Mouse (Mus musculus): ENCODE measurements around the gene Cmss1. TPM values are rescaled to one million over a fixed set of nuclear protein-coding genes. Genes with fewer than 3 reads are reported as not detected.

Gene Cmss1
- polyA plus RNA-seq, 1 experiment = 2.6 TPM

DNA sequence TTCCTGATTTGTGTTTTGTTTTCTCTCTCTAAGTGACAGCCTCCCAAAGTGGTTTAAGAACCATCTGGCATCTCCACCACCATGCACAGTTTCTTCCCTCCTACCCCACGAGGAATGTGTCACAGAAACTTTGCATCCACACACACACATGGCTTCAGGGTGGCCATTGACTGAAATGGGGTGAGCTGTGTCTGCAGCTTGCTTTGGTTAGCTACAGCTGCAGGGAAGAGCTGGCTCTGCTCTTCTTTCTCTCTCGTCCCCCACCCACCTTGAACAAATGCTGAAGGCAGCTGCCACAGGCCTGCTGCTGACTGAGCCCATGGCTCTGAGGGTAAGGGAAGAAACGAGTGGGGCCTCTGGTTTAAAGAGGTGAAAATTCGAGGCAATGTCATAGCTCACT is 193.9 kb downstream of the Cmss1 start:
- H3K4me1 ChIP-seq (ENCODE audit: control insufficient read depth, insufficient read depth, insufficient read length, low read length) = no peaks in the 10 kb centered on the region
- H3K27me3 ChIP-seq (ENCODE audit: control insufficient read depth, insufficient read depth, low read length) = no peaks in the 10 kb centered on the region
- TF ChIP-seq POLR2A (IDR thresholded peaks at IDR 0.05; ENCODE audit: low read depth, low read length) = no peak
- TF ChIP-seq CTCF (IDR thresholded peaks at IDR 0.05; ENCODE audit: extremely low read depth, insufficient read length, insufficient replicate concordance, low read depth, low read length) = no peak
- no peaks in the 10 kb centered on the region for H3K36me3 ChIP-seq (ENCODE audit: control insufficient read depth, insufficient read depth, low read length)
- WGBS = 66% methylated on average over 4 of the region's 4 CpGs
- no peak overlapping the region for H3K4me3 ChIP-seq (ENCODE audit: low read depth, low read length)
- no peak overlapping the region for H3K27ac ChIP-seq (ENCODE audit: insufficient read depth, low read depth, low read length)

DNA sequence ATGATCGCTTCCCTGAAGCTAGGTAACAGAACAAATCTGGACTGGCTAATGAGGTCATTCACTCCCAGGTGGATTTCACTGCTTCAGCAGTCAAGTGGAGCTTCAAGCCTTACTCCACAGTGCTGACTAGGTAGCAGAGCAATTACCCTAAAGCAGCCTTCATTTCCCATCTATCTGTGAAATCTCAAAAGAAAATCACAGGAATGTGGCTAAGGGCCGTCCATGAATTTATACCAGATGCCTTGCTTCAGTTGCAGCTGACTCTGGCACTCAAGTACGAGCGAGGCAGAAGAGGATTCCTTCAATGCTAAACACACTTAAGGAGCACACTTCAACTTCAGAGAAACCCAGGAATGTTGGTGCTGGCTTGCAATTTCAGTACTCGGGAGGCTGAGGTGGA is 202.8 kb downstream of the Cmss1 start:
- Histone ChIP-seq H3K27me3 (ENCODE audit: control insufficient read depth, insufficient read depth, low read length) (no peaks in the 10 kb centered on the region), H3K4me3 (ENCODE audit: low read depth, low read length) (no peak overlapping the region), H3K27ac (ENCODE audit: insufficient read depth, low read depth, low read length) (no peak overlapping the region), H3K36me3 (ENCODE audit: control insufficient read depth, insufficient read depth, low read length) (no peaks in the 10 kb centered on the region), H3K4me1 (ENCODE audit: control insufficient read depth, insufficient read depth, insufficient read length, low read length) (no peaks in the 10 kb centered on the region)
- WGBS = 78% methylated on average over 5 of the region's 5 CpGs
- TF ChIP-seq POLR2A (IDR thresholded peaks at IDR 0.05; ENCODE audit: low read depth, low read length) = no peak
- no peak for TF ChIP-seq CTCF (IDR thresholded peaks at IDR 0.05; ENCODE audit: extremely low read depth, insufficient read length, insufficient replicate concordance, low read depth, low read length)

DNA sequence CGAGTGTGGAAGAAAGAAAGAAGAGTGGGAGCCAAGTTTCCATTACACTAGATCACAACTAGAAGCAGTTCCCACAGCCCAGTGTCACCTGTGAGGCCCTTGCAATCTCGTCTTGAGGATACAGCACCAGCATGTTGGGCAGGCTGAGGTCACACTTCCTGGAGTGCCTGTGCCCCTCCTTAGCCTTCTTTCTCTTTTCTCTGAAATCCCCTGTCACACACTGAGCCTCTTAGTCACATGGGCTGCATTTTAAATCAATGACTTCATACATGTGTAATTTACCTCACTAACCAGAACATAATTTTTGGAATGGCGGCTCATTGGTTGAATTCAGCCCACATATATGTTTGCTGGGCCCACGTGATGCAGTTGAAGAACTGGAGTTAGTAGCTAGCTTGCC is 203.8 kb downstream of the Cmss1 start:
- Histone ChIP-seq H3K27me3 (ENCODE audit: control insufficient read depth, insufficient read depth, low read length) (no peaks in the 10 kb centered on the region), H3K4me3 (ENCODE audit: low read depth, low read length) (no peak overlapping the region), H3K4me1 (ENCODE audit: control insufficient read depth, insufficient read depth, insufficient read length, low read length) (no peaks in the 10 kb centered on the region), H3K27ac (ENCODE audit: insufficient read depth, low read depth, low read length) (no peak overlapping the region; the same call in 1 of the 2 replicates), H3K36me3 (ENCODE audit: control insufficient read depth, insufficient read depth, low read length) (no peaks in the 10 kb centered on the region)
- 85% methylated on average over 4 of the region's 4 CpGs for WGBS
- TF ChIP-seq CTCF (IDR thresholded peaks at IDR 0.05; ENCODE audit: extremely low read depth, insufficient read length, insufficient replicate concordance, low read depth, low read length) = no peak
- TF ChIP-seq POLR2A (IDR thresholded peaks at IDR 0.05; ENCODE audit: low read depth, low read length) = no peak

DNA sequence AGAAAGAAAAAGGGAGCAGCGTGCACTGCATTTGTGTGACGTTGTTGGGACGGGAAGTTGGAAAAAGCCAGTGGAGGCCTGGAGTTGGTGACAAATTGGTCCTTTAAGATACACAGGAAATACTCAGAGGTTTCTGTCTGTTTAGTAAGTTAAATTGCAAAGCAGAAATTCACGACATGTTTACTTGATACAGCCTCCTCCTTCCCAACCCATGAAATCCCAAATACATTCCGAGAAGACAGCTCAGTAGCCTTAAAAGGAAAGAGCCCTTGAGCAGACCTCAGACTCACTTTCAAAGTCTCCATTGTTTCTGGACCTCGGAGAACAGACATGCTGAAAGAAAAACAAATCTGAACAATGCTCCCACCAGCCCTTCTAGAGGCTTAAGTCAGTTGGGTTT is 205.0 kb downstream of the Cmss1 start:
- Histone ChIP-seq H3K36me3 (ENCODE audit: control insufficient read depth, insufficient read depth, low read length) (no peaks in the 10 kb centered on the region), H3K4me1 (ENCODE audit: control insufficient read depth, insufficient read depth, insufficient read length, low read length) (no peaks in the 10 kb centered on the region), H3K4me3 (ENCODE audit: low read depth, low read length) (no peak overlapping the region), H3K27ac (ENCODE audit: insufficient read depth, low read depth, low read length) (peak overlapping the region; percentile 58), H3K27me3 (ENCODE audit: control insufficient read depth, insufficient read depth, low read length) (no peaks in the 10 kb centered on the region)
- 73% methylated on average over 6 of the region's 6 CpGs for WGBS
- TF ChIP-seq CTCF (IDR thresholded peaks at IDR 0.05; ENCODE audit: extremely low read depth, insufficient read length, insufficient replicate concordance, low read depth, low read length) (no peak), POLR2A (IDR thresholded peaks at IDR 0.05; ENCODE audit: low read depth, low read length) (no peak)

DNA sequence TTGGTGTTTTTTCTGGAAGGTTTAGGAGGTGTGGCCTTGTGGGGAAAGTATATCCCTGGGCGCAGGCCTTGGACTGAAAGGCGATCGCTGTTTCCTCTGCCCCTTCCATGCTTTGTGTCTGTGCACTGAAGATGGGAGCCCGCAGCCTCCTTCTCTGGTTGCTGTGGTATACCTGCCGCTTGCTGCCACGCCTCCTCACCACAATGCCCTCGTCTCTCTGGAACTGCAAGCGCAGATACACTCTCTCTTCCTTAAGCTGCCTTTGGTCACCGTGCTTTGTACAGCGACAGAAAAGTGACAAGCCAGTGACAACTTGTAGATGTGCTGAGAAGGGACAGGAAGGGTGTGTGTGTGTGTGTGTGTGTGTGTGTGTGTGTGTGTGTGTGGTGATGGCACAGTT is 207.1 kb downstream of the Cmss1 start:
- no peaks in the 10 kb centered on the region for H3K27me3 ChIP-seq (ENCODE audit: control insufficient read depth, insufficient read depth, low read length)
- 83% methylated on average over 10 of the region's 10 CpGs for WGBS
- no peak overlapping the region for H3K4me3 ChIP-seq (ENCODE audit: low read depth, low read length)
- no peaks in the 10 kb centered on the region for H3K36me3 ChIP-seq (ENCODE audit: control insufficient read depth, insufficient read depth, low read length)
- no peak for TF ChIP-seq CTCF (IDR thresholded peaks at IDR 0.05; ENCODE audit: extremely low read depth, insufficient read length, insufficient replicate concordance, low read depth, low read length)
- no peak for TF ChIP-seq POLR2A (IDR thresholded peaks at IDR 0.05; ENCODE audit: low read depth, low read length)
- no peaks in the 10 kb centered on the region for H3K4me1 ChIP-seq (ENCODE audit: control insufficient read depth, insufficient read depth, insufficient read length, low read length)
- H3K27ac ChIP-seq (ENCODE audit: insufficient read depth, low read depth, low read length) = no peak overlapping the region

DNA sequence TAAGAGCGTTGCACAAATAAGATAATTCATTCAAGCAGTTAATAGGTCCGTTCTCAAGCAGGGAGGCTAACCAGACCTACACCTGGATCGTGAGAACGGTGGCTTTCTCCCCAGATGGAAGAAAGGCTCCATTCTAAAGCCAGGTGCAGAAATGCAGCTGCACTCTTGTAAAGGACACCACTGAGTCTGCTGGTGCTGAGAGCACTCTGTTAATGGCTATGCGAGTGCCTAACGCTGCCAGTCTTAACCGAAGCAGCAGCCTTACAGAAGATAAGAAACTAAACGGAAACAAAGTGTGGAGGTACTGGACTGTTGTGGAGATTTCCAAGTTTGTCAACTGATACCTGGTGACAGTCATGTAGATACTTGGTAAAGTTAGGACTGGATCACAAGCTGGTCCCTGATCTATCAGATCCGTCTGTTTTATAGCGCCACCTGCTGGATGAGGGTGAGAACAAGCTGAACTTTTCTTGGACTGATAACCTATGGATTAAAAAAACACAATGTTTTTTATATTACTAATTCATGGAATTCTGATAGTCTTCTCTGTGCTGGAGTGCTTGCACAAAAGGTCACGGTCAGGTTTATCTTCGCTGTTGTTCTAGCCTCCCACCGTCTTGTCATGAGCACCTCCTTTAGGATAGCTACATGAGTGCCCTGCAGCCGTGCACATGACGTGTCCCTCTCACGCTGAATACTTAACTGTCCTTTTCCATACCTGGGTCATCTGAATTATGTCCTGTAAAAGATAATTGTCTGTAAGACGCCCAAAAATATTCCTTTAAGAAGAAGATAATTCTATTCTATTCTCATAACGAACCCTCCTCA is 208.1 kb downstream of the Cmss1 start:
- WGBS = 63% methylated on average over 18 of the region's 18 CpGs
- H3K27ac ChIP-seq (ENCODE audit: insufficient read depth, low read depth, low read length) = no peak overlapping the region

DNA sequence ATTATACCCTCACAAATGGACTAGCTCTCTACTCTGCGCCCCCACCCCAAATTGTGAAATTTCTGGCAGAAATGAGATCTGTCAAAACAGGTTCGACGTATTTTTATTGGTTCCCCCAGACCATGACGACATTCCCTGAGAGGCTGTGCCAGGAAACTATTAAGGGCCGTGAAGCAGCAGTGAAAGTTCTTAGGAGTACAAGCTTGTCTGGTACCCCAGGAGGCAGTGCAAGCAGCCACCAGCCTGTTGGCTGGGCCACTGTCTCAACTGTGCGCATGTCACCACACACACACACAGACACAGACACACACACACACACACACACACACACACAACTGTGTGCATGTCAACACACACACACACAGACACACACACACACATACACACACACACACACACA is 208.8 kb downstream of the Cmss1 start:
- WGBS = 91% methylated on average over 6 of the region's 6 CpGs
- TF ChIP-seq POLR2A (IDR thresholded peaks at IDR 0.05; ENCODE audit: low read depth, low read length) (no peak), CTCF (IDR thresholded peaks at IDR 0.05; ENCODE audit: extremely low read depth, insufficient read length, insufficient replicate concordance, low read depth, low read length) (no peak)
- H3K4me1 ChIP-seq (ENCODE audit: control insufficient read depth, insufficient read depth, insufficient read length, low read length) = no peaks in the 10 kb centered on the region
- H3K27me3 ChIP-seq (ENCODE audit: control insufficient read depth, insufficient read depth, low read length) = no peaks in the 10 kb centered on the region
- no peak overlapping the region for H3K4me3 ChIP-seq (ENCODE audit: low read depth, low read length)
- no peaks in the 10 kb centered on the region for H3K36me3 ChIP-seq (ENCODE audit: control insufficient read depth, insufficient read depth, low read length)
- H3K27ac ChIP-seq (ENCODE audit: insufficient read depth, low read depth, low read length) = no peak overlapping the region

More for the DNA sequence above, 208.1 kb downstream of the Cmss1 start:
- Histone ChIP-seq H3K27me3 (ENCODE audit: control insufficient read depth, insufficient read depth, low read length) (no peaks in the 10 kb centered on the region), H3K4me3 (ENCODE audit: low read depth, low read length) (no peak overlapping the region), H3K36me3 (ENCODE audit: control insufficient read depth, insufficient read depth, low read length) (no peaks in the 10 kb centered on the region), H3K4me1 (ENCODE audit: control insufficient read depth, insufficient read depth, insufficient read length, low read length) (no peaks in the 10 kb centered on the region)
- TF ChIP-seq POLR2A (IDR thresholded peaks at IDR 0.05; ENCODE audit: low read depth, low read length) = no peak
- TF ChIP-seq CTCF (IDR thresholded peaks at IDR 0.05; ENCODE audit: extremely low read depth, insufficient read length, insufficient replicate concordance, low read depth, low read length) = peak; percentile 16; the same call in 1 of the 2 replicates

Measured in small intestine, adult 2 months (tissue).